Mouse (Mus musculus) heart, embryonic 12.5 days (tissue): Measurements from ENCODE around the gene Dync1i1. TPM values are rescaled to one million over a fixed set of nuclear protein-coding genes. Genes with fewer than 3 reads are reported as not detected.

Source experiments
- ATAC-seq: fragments of 200-750 bp; cut with Nextera tagmentation; 2 replicates; pipeline ENCODE4 v1.8.0; 2017; ENCODE audit warnings: moderate TSS enrichment, moderate library complexity; ENCODE audit not compliant: insufficient number of reproducible peaks, low FRiP score
- H3K27ac ChIP-seq: fragments of 300-500 bp; sonication (generic); 2 replicates; pipeline ENCODE4 v1.5.1; 2016; ENCODE audit warnings: mild to moderate bottlenecking, moderate library complexity; ENCODE audit not compliant: poor library complexity, severe bottlenecking
- H3K27me3 ChIP-seq: fragments of 300-500 bp; sonication (generic); replicated peaks from 2 replicates; pipeline ENCODE4 v1.6.1; 2016; ENCODE audit warnings: mild to moderate bottlenecking, moderate library complexity
- H3K36me3 ChIP-seq: fragments of 300-500 bp; sonication (generic); 2 replicates; pipeline ENCODE4 v1.6.1; 2016; ENCODE audit warnings: mild to moderate bottlenecking, moderate library complexity
- H3K4me1 ChIP-seq: fragments of 300-500 bp; sonication (generic); replicated peaks from 2 replicates; pipeline ENCODE4 v1.6.1; 2016; ENCODE audit warnings: mild to moderate bottlenecking
- H3K4me2 ChIP-seq: fragments of 300-500 bp; sonication (generic); 2 replicates; pipeline ENCODE4 v1.6.1; 2016; ENCODE audit warnings: mild to moderate bottlenecking, moderate library complexity
- H3K4me3 ChIP-seq: fragments of 300-500 bp; sonication (generic); 2 replicates; pipeline ENCODE4 v1.5.1; 2016; ENCODE audit warnings: mild to moderate bottlenecking
- H3K9ac ChIP-seq: fragments of 300-500 bp; sonication (generic); 2 replicates; pipeline ENCODE4 v1.6.1; 2016; ENCODE audit warnings: mild to moderate bottlenecking, moderate library complexity
- H3K9me3 ChIP-seq: fragments of 300-500 bp; sonication (generic); replicated peaks from 2 replicates; pipeline ENCODE4 v1.6.1; 2016; ENCODE audit warnings: mild to moderate bottlenecking, moderate library complexity
- WGBS: fragments of 180-500 bp; shearing (Covaris S2); methylation state at CpG from one replicate; pipeline ENCODE4 v1.1.7; 2016; 5-methylcytosine and 5-hydroxymethylcytosine counted together
- polyA plus RNA-seq: library from polyadenylated mRNA; unstranded; fragments of >200 nt; fragmentation: Nextera tagmentation; extraction: Ambion mirVana; gene quantifications from 2 replicates; pipeline ENCODE4 v1.2.1, GENCODE M21; 2016

The Dync1i1 gene
- polyA plus RNA-seq, 1 experiment from 2014 or later, result 3.0 TPM

GRCm38 (mm10) chr6:5819674-5820073 is 94.2 kb downstream of the Dync1i1 start:
- H3K27me3 ChIP-seq, result no peaks in the 10 kb centered on the region
- no peaks in the 10 kb centered on the region for H3K36me3 ChIP-seq
- H3K9me3 ChIP-seq, result no peaks in the 10 kb centered on the region
- H3K9ac ChIP-seq, result no peak overlapping the region
- 76% methylated on average over 3 of the region's 3 CpGs for WGBS
- H3K4me1 ChIP-seq, result no peaks in the 10 kb centered on the region
- no peak overlapping the region for H3K27ac ChIP-seq
- no peak overlapping the region for H3K4me3 ChIP-seq
- no peak for ATAC-seq
- no peak overlapping the region for H3K4me2 ChIP-seq

DNA sequence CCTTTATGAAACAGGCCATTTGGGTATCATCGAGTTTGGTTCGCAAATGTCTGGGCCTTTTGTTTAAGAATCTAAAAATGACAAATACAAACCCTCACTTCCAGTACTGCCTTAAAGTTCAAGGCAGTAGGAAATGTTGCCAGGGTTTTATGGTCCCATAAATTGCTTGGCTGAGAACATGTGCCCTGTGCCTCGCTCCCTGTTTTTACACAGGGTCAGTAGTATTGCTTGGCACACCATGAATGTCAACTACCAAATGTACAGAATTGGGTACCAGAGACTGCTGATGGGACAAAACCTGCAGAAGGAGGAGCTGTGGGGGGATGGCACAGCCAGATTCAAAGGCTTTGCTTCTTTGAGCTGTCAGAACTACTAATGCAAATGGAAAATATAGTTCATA is 100.0 kb downstream of the Dync1i1 start:
- Histone ChIP-seq H3K27me3 (no peaks in the 10 kb centered on the region), H3K4me3 (no peak overlapping the region), H3K27ac (no peak overlapping the region), H3K4me1 (no peaks in the 10 kb centered on the region), H3K4me2 (no peak overlapping the region), H3K36me3 (no peaks in the 10 kb centered on the region), H3K9me3 (no peaks in the 10 kb centered on the region), H3K9ac (no peak overlapping the region)
- WGBS, result 84% methylated on average over 3 of the region's 3 CpGs
- ATAC-seq, result no peak

GRCm38 (mm10) chr6:5827064-5827463 is 101.6 kb downstream of the Dync1i1 start:
- Histone ChIP-seq H3K4me3 (no peak overlapping the region), H3K36me3 (no peaks in the 10 kb centered on the region), H3K9ac (no peak overlapping the region), H3K9me3 (no peaks in the 10 kb centered on the region), H3K27ac (no peak overlapping the region), H3K4me1 (no peaks in the 10 kb centered on the region), H3K27me3 (no peaks in the 10 kb centered on the region), H3K4me2 (no peak overlapping the region)
- WGBS, result 57% methylated on average over 4 of the region's 4 CpGs
- ATAC-seq, result no peak

GRCm38 (mm10) chr6:5828409-5828974 is 103.1 kb downstream of the Dync1i1 start:
- Histone ChIP-seq H3K36me3 (no peaks in the 10 kb centered on the region), H3K27me3 (no peaks in the 10 kb centered on the region), H3K4me1 (no peaks in the 10 kb centered on the region), H3K4me2 (no peak overlapping the region), H3K9ac (no peak overlapping the region), H3K4me3 (no peak overlapping the region), H3K27ac (no peak overlapping the region), H3K9me3 (no peaks in the 10 kb centered on the region)
- 70% methylated on average over 14 of the region's 14 CpGs for WGBS
- ATAC-seq, result no peak

GRCm38 (mm10) chr6:5829148-5829547 is 103.7 kb downstream of the Dync1i1 start:
- 66% methylated on average over 9 of the region's 9 CpGs for WGBS
- no peak overlapping the region for H3K27ac ChIP-seq

GRCm38 (mm10) chr6:5830717-5831116 is 105.3 kb downstream of the Dync1i1 start:
- Histone ChIP-seq H3K4me3 (no peak overlapping the region), H3K27ac (no peak overlapping the region), H3K9ac (no peak overlapping the region), H3K4me1 (no peaks in the 10 kb centered on the region), H3K27me3 (no peaks in the 10 kb centered on the region), H3K9me3 (no peaks in the 10 kb centered on the region), H3K4me2 (no peak overlapping the region), H3K36me3 (no peaks in the 10 kb centered on the region)
- no peak for ATAC-seq
- 75% methylated on average over 2 of the region's 2 CpGs for WGBS

More at GRCm38 (mm10) chr6:5829148-5829547, 103.7 kb downstream of the Dync1i1 start:
- no peak overlapping the region for H3K4me2 ChIP-seq
- ATAC-seq, result no peak
- no peak overlapping the region for H3K9ac ChIP-seq
- H3K4me1 ChIP-seq, result no peaks in the 10 kb centered on the region
- no peaks in the 10 kb centered on the region for H3K9me3 ChIP-seq
- H3K27me3 ChIP-seq, result no peaks in the 10 kb centered on the region
- H3K36me3 ChIP-seq, result no peaks in the 10 kb centered on the region
- H3K4me3 ChIP-seq, result no peak overlapping the region

GRCm38 (mm10) chr6:5831233-5831632 is 105.8 kb downstream of the Dync1i1 start:
- no peaks in the 10 kb centered on the region for H3K27me3 ChIP-seq

GRCm38 (mm10) chr6:5832838-5833237 is 107.4 kb downstream of the Dync1i1 start:
- no peaks in the 10 kb centered on the region for H3K9me3 ChIP-seq
- no peaks in the 10 kb centered on the region for H3K27me3 ChIP-seq
- H3K36me3 ChIP-seq, result no peaks in the 10 kb centered on the region
- no peak overlapping the region for H3K4me3 ChIP-seq
- no peak overlapping the region for H3K4me2 ChIP-seq
- H3K4me1 ChIP-seq, result no peaks in the 10 kb centered on the region
- no peak overlapping the region for H3K27ac ChIP-seq
- WGBS, result 89% methylated on average over 2 of the region's 2 CpGs
- ATAC-seq, result no peak
- H3K9ac ChIP-seq, result no peak overlapping the region

More at GRCm38 (mm10) chr6:5831233-5831632, 105.8 kb downstream of the Dync1i1 start:
- no peak overlapping the region for H3K4me2 ChIP-seq
- no peaks in the 10 kb centered on the region for H3K4me1 ChIP-seq
- WGBS, result 72% methylated on average over 3 of the region's 3 CpGs
- H3K27ac ChIP-seq, result no peak overlapping the region
- no peak overlapping the region for H3K9ac ChIP-seq
- no peak overlapping the region for H3K4me3 ChIP-seq
- ATAC-seq, result no peak
- H3K36me3 ChIP-seq, result no peaks in the 10 kb centered on the region
- no peaks in the 10 kb centered on the region for H3K9me3 ChIP-seq

DNA sequence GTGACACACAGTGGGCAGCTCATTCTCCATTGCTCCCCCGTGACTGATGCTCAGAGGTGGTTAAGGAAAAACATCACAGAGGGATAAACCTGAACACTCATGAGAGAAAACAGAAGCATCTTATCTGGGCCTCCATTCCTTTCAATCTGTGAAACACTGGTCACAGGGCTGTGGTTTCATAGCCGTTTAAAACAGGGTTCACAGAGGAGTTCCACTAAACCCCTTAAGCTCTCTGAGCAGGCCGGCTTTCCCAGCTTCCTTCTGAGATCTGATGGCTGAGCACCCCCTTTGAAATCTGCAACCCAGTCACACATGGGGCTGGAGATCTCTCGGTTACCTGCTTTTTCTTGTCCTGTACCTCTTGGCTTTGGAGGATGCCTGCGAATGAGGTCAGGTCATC is 117.0 kb downstream of the Dync1i1 start:
- peaks cover 5% of the 10 kb centered on the region; the same call in 1 of the 2 replicates for H3K9me3 ChIP-seq
- H3K27ac ChIP-seq, result no peak overlapping the region
- H3K9ac ChIP-seq, result no peak overlapping the region
- ATAC-seq, result no peak
- H3K27me3 ChIP-seq, result no peaks in the 10 kb centered on the region
- no peaks in the 10 kb centered on the region for H3K4me1 ChIP-seq
- 75% methylated on average over 5 of the region's 5 CpGs for WGBS
- no peak overlapping the region for H3K4me3 ChIP-seq
- no peaks in the 10 kb centered on the region for H3K36me3 ChIP-seq
- no peak overlapping the region for H3K4me2 ChIP-seq

DNA sequence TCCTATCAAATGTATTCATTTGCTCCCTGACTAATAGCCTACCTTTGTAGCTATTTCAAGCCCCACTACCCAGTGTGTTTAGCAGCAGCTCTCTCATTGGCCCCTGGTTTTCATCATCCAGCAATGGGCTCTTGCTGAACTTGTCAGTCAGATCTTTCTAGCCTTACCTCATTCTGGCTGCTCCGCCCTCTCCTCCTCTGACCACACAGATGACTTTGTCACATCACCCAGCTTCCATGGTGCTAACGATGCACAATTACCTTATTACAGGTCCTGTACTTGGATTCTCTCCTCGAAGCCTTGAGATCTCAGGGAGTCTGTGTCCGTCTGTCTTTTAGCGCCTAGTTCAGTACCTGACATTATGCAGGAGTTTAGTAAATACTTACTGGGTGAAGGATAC is 120.7 kb downstream of the Dync1i1 start:
- H3K9ac ChIP-seq, result no peak overlapping the region
- no peaks in the 10 kb centered on the region for H3K4me1 ChIP-seq
- 92% methylated on average over 5 of the region's 5 CpGs for WGBS
- H3K27ac ChIP-seq, result no peak overlapping the region
- no peak overlapping the region for H3K4me3 ChIP-seq
- H3K27me3 ChIP-seq, result no peaks in the 10 kb centered on the region
- H3K36me3 ChIP-seq, result no peaks in the 10 kb centered on the region
- no peak for ATAC-seq
- peaks cover 10% of the 10 kb centered on the region; the same call in 1 of the 2 replicates for H3K9me3 ChIP-seq
- no peak overlapping the region for H3K4me2 ChIP-seq

DNA sequence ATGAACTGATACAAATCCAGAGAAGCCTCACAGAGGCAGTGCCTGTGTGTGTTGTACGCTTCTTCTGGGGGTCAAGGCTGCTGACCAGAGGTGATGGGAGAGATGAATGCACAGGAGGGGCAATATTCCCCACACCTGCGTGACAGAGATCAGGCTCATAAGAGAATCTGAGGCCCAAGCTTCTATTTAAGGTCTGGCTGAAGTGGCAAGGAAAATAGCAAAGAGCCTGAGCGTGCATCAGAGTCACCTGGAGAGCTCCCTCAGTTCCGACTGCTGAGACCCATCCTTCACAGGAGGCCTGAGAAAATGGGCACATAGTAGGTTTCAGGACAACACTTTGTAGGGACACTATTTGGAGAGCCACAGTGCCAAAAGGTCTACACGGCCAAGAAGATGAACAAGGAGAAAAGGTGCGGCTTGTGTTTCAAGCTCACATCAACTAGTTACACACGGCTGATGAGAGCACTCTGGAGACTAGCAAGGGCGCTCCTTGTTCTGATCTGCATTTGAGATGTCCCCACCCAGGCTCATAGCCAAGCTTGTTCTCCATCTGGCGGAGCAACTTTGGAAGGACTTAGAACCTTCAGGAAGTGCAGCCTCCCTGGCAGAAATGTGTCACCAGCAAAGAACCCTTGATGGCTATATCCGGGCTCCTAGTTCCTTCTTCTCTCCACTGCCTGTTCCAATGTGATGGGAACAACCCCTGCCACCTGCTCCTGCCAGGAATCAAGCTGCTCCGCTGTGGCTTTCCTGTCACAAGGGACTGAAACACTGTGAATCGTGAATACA is 128.8 kb downstream of the Dync1i1 start:
- no peak overlapping the region for H3K27ac ChIP-seq
- no peaks in the 10 kb centered on the region for H3K27me3 ChIP-seq
- H3K4me1 ChIP-seq, result no peaks in the 10 kb centered on the region
- WGBS, result 81% methylated on average over 12 of the region's 12 CpGs
- H3K4me3 ChIP-seq, result no peak overlapping the region
- H3K36me3 ChIP-seq, result no peaks in the 10 kb centered on the region
- ATAC-seq, result no peak
- H3K9ac ChIP-seq, result no peak overlapping the region
- H3K9me3 ChIP-seq, result peaks cover 9% of the 10 kb centered on the region; the same call in 1 of the 2 replicates
- H3K4me2 ChIP-seq, result no peak overlapping the region
